Mouse (Mus musculus): ENCODE results near the gene Grwd1.
"Not testable (repeated sequence)": the region's sequence is repeated elsewhere in the genome, so short reads cannot be mapped to it uniquely, and the experiment has no call there.

The Grwd1 gene

DNA sequence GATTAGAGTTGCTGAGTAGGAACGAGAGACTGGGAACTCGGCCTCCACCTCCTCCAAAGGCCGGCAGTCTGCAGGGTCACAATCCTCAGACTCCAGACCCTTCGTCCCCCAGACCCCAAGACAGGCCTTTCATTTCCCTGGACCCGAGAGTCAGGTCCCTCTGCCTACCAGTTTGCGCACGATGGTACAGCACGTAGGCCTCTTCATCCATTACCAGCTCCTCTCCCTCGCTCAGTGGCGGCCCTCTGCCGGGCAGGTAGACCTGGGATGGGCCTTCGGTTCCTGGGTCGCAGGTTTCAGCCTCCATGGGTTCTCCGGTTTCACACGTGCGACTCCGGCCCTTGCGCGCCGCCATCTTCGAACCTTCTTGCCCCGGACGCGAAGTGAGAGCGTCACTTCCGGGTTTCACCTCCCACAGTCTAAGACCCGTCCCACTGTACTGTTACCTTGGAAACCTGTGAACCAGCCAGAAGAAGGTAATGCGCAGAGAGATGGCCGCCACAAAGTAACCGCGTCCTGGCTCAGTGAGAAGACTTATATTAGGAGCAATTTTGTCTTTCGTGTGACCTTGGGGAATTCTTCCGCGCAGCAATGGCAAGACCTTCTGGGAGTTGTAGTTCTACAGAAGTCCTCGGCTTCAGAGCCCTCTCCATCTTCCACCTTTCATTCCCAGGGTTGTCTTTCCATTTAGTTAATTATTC, at the start of gene Grwd1:
Gene Grwd1, minus strand, starts transcription at position 518 of the 701 bp plus-strand sequence.
- DNase-seq, result peak; percentile 57 to 70

DNA sequence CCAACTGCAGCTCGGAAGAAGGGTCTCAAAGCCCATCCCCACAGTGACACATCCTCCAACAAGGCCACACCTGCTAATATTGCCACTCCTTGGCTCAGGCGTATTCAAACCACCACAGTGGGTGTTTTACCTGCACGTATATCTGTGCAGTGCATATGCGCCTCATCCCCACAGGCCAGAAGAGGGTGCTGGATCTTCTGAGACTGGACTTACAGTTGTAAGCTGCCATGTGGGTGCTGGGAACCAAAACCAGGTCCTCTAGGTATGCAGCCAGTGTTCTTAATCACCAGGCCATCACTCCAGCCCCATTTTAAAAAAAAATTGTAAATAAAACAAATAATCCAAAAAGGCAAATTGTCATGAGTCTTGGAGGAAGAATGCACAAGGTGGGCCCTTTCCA, 49.8 kb upstream of the Grwd1 start:
- no peak for DNase-seq

DNA sequence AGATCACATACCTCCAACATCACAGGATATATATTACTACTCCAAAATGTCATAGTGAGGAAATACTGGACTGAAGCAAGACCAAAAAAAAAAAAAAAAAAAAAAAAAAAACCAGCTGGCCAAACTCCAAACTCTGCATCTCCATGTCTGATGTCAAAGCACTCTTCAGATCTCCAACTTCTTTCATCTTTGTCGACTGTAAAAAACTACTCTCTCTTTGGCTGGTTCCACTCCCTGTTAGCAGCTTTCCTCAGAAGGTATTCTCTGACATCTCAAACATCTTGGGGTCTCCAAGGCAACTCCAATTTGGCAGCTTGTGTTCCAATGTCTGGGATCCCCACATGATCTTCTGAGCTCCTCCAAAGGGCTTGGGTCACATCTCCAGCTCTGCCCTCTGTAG, 47.5 kb upstream of the Grwd1 start, which contains the start of gene Grin2d:
Gene Grin2d, minus strand, starts transcription at position 101 of the 400 bp plus-strand sequence.
- DNase-seq, result not testable (repeated sequence)

DNA sequence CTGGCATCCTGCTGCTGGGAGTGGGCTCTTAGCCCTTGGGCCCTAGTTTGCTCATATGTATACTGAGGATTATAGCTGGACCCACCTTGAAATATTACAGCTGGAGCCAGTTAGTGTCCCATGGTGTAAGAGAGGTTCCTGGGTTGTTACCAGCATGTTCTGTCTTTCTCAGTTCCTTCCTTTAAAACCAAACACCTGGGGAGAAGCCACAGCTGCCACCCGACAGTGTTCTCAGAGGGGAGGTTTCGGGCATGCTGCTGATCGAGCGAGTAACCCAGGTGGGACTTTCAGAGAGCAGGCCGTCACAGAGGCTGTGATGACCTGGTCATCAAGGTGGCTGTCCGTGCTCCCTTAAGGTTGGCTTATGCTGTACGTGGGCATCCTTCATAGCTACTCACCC, 46.2 kb upstream of the Grwd1 start:
- no peak for DNase-seq

GRCm38 (mm10) chr7:45873061-45873947, 42.6 kb upstream of the Grwd1 start:
- peak; percentile 38 to 43 for DNase-seq

- DNase-seq, result peak; percentile 79 to 80
Observed at GRCm38 (mm10) chr7:45872624-45873023, 41.9 kb upstream of the Grwd1 start, which contains the start of gene Kdelr1. Kdelr1 (plus strand) TSS chr7:45872772.

- no peak for DNase-seq
Observed at GRCm38 (mm10) chr7:45870282-45871058, 39.7 kb upstream of the Grwd1 start.

DNA sequence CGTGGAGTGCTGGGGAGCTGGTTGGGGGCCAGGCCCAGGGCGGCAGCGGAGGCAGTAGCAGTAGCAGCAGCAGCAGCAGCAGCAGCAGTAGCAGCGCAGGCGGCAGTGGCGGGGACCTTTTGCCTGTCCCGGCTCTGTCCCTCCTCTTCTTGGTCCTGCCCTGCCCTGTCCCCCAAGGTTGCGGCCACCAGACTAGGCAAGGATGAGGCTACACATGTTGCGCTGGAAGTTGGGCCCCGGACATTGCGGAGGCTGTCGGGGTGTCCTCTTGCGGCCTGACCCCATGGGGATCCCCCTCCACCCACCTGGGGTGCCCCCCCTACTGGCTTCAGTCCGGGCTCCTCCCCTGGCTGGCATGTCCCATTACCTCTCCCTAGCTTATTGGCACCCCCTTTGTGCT, 39.0 kb upstream of the Grwd1 start:
- DNase-seq, result no peak

- DNase-seq, result no peak
Observed at GRCm38 (mm10) chr7:45869107-45869670, 38.4 kb upstream of the Grwd1 start.

GRCm38 (mm10) chr7:45867871-45868270, 37.1 kb upstream of the Grwd1 start:
- DNase-seq, result no peak

DNA sequence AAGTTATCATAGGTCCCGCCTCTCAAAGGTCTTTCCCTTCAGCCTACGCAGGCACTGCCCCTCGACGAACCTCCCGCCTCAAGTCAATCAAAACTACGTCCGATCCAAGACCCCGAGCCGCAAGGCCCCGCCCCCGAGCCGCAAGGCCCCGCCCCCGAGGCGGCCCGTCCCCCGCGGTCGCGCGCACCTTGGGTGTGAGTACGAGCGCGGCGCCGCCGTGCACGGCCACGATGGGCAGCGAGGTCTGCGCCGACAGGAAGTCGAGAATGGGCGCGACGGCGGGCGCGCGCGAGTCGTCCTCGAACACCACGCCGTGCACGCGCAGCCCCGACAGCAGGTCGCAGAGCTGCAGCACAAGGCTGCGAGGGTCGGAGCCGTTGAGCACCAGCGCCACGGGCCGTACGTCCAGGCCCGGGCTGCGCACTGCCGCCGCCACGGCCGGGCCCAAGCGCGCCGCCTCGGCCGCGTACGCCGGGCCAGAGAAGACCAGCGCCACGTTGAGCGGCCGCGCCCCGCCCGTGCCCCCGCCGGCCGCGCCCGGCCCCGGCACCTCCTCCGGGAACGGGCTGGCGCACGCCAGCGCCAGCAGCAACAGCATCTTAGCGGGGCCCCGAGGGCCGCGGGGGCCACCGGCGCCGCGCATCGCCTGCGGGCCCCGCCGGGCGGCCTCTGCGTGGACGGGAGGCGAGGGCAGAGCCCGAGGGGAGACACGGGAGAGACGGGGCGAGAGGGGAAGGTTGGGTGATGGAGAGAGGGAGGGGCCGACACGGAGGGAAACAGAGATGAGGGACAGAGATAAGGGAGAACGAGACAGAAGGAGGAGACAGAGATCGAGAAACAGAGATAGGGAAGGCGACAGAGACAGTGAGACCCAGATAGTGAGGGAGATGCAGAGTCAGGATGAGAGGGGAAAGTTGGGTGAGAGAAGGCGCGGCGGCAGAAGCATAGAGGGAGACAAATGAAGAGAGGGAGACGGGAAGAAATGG, 35.5 kb upstream of the Grwd1 start:
- DNase-seq, result peak; percentile 77 to 79

DNA sequence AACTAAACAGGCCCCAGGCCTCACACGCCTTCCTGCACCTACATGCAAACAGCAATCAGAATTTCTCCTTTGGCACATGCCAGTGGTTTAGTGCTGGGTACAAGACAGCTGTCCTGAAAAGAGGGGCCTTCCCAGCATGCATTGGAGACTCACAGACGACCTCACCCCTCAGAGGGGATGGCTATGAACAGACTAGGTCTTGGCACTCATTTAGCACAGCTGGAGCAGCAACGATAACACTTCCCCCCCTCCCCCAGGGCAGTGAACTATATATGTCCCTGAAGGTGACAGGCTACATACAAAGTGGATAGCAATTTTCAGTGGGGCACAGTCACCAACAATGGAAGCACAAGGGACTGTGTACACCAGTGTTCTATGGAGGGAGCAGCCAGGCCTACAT, 33.7 kb upstream of the Grwd1 start:
- DNase-seq, result no peak

GRCm38 (mm10) chr7:45862804-45863203, 32.1 kb upstream of the Grwd1 start:
- DNase-seq, result no peak

DNA sequence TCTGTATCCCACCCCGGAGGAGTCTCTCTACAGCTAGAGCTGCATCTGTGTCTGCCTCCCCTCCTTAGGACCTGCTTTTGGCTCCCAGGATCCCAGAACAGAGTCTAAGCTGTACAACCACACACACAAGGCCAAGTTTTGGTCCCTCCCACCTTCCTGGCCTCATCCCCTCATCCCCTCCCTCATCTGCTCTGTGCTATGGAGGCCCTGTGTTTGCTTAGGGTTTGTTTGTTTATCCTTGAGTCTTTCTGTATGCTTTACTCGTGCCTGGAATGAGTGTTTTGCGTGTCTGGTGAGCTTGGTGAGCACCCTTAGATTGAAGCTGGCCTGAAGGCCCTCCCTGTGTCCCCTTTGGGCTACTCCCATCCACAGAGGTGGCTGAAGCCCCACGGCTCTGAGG, 28.3 kb upstream of the Grwd1 start:
- DNase-seq, result no peak

DNA sequence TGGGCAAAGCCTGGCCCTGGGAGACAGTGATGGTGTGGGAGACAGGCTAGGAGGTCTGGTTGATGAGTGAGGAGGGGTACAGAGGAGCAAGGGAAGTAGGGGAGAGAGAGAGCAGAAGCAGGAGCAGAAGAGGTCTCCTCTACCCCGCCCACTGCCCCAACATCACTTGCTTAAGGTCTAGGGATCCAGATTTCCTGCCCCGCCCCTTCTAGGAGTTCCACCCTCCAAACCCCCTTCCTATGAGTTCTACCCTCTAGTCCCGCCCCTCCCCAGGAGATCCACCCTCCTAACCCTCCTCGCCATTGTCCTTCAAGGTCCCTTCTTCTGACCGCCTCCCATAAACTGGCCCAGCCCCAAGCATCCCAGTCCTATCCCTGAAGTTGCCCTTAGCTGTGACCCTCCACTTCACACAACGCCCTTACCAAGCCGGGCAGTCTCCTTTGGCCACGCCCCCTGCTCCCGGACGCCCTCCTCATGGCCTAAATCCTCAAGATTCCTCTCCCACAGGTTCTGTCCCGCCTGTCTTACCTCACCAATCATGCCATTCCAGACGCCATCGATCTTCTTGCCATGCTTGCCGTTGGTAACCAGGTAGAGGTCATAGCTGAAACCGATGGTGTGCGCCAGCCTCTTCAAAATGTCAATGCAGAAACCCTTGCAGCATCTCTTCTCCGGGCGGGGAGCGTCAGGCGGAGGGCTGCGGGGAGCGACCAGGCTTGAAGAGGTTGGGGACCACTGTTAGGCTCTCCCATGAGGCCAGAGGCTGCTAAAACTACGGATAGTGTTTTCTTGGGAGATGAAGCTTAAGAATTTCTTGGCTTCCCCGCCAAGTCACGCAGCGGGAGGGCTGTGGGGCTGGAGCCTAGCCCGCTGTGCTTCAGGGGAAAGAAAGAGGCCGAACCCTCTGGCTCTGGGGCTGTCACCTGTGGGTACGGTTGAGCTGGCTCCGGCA, 26.5 kb upstream of the Grwd1 start:
- no peak for DNase-seq

DNA sequence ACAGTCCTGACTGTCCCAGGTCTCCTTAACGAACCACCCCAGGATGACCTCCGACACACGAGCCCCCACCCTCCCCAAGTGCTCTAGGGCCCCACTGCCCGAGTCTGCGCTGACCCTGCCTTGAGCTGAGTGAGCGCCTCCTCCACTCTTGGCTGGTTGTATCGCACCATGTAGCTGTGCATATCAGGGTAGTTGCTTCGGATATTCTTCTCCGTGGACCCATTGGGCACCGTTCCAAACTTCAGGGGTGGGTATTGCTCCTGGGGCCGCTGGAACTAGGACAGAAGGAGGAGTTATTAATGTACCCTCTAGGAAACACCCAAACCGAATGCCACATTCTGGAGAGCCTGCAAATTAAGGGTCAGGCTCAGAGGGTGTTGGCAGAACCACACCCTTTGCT, 22.3 kb upstream of the Grwd1 start:
- no peak for DNase-seq

- DNase-seq, result no peak
Observed at GRCm38 (mm10) chr7:45850661-45851060, 19.9 kb upstream of the Grwd1 start.

DNA sequence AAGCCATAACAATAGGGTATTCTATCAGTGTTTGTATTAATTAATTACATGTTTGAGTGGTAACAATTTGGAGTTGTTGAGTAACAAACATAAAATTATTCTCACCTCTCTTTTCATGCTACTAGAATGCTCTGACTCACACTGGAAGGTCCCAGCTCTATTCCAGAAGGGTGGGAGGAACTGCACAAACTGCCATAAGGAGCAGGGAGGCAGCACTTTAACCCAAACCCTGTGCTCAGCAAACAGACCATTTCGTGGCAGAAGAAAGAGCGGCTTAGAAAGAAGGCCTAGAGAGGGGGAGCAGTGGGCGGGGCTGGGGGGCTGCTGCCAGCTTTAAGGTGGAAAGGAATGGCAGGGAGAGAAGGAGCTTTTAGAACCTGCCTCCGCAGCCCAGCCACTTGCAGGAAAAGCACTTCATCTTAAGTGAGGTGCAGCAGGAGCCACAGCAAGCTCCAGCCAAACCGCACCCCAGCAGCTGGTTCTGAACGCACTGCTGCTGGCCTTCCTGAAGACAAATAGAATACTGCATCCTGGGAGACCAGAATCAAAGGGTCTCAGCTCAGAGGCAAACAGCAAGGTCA, 17.8 kb upstream of the Grwd1 start:
- DNase-seq, result no peak

- no peak for DNase-seq
Observed at GRCm38 (mm10) chr7:45842950-45843744, 12.4 kb upstream of the Grwd1 start.

Measured in thymus, adult 18-20 months (tissue).